Mouse (Mus musculus): Measurements from ENCODE around the gene Myocd.

The Myocd gene

DNA sequence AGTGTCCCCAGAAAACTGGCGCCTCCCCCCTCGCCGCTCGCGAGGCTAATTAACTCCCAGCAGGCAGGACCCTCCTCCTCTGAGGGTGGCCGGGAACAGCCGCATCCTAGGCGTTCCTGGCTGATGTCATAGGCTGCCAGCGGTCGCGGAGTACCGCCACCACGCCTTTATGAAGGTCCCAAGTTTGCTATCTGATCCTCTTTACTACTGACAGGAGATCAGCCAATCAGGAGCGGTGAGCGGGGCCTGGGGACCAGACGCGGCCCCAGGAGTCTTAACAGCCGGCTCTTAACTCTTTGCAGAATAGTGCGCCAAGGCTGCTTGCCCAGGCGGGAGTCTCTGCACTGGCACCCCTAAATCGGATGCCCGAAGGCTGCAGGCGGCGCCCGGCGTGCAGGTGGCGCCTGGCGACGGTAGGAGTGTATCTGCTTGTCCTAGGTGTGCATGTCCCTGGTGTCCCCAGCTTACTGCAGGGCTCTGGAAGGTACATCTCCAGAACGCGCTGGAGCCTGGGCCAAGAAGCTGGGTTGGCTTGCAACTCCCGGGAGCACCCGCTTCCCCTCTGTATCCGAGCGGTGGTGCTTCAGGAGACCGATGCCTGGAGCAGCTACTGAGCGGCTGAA lies at the start of gene Myocd:
Gene Myocd, minus strand, starts transcription at position 139 of the 623 bp plus-strand sequence.
- DNase-seq, result no peak

DNA sequence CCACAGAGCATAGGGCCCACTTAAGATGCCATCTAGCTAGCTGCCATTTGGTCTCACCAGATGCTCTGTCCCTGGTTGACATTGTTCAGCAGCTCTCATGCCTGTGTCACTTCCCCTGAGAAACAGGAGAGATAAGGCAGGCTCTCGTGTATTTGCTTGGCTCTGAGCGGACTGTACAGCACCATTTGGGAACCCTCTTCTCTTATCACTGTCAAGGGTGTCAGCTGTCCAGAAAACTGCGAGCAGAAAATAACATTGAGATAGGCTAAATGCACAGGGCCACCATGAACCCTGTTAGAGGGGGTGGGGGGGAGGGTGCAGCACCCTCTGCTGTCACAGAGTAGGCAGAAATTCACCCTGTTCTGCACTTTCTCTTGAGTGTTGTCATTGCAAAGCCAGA lies 34.0 kb upstream of the Myocd start:
- no peak for DNase-seq

GRCm38 (mm10) chr11:65294128-65294833 lies 24.5 kb upstream of the Myocd start:
- no peak for DNase-seq

DNA sequence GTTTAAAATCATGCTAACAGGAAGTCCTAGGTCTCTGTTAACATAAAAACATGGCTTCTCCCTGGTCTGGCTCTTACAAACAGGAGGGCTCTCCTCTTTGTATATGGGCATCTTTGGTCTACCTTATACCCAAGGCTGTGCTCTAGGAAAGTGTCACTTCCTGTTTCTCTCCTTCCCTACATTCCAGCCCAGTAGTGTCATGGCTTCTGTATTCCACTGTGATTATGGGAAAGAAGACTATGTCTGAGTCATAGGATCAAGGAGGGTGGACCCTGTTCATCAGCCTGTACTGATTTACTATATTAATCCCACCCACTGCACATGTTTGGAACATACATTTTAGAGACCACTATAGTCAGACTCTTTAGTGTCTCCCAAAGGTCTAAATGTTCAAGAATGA lies 23.2 kb upstream of the Myocd start:
- DNase-seq, result no peak

GRCm38 (mm10) chr11:65287706-65288105 lies 17.9 kb upstream of the Myocd start:
- DNase-seq, result no peak

- DNase-seq, result no peak
These were observed 16.4 kb upstream of the Myocd start for GRCm38 (mm10) chr11:65286211-65286610.

DNA sequence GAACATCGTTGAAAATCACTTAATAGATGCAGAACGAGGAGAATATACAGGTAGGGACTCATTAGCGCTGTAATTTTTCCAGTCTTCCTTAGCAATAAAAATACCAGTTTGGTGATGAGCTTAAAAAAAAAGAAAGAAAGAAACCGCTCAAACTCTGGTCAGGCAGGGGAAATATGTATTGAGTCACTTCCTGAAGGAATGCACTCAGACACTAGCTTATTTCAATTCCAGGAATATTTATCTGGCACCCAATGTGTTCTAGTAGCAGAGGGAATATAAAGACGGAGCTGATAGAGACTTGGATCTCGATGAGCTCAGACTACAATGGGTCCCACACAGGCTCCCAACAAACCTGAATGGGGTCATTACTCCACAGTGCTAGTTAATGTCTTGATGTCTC lies 5.7 kb upstream of the Myocd start:
- no peak for DNase-seq

- DNase-seq, result no peak
These were observed 1.2 kb upstream of the Myocd start for GRCm38 (mm10) chr11:65271000-65271399.

DNA sequence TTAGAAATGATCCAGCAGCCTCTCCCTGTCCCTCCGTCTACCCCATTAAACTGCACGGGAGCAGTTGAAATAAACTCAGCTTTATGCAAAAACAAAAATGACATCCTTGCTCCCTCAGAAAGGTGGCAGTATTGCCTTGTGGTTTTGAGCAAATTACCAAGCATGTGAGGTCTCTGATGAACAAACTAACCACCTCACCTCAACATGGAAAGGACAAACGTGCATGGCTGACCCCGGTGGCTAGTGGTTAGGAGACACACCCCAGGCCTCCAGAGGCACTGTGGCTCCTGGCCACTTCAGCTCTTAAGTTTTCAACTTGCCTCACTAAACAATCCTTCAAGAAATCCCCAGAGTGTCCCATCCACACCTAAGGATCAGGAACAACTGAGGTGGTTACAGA lies 1.5 kb downstream of the Myocd start:
- peak; percentile 33 for DNase-seq

DNA sequence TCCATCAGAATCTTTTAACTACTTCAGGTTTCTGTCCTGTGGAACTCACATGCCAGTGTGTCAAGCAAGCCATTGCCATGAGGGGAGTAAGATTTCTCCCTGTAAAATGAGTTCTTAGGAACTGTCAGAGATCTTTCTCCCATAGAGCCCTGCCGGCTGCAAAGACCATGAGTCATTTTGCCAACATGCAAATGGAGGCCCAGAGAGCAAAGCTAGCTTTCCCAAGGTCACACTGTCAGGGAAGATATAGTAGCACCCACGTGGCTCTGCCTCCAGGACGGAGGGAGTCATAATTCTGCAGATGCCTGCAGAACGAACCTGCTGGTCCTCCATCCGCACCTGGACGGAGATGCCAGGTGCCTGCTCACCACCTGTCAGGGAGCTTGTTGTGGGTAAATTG lies 6.3 kb downstream of the Myocd start:
- no peak for DNase-seq

- DNase-seq, result no peak
These were observed 10.8 kb downstream of the Myocd start for GRCm38 (mm10) chr11:65258997-65259396.

DNA sequence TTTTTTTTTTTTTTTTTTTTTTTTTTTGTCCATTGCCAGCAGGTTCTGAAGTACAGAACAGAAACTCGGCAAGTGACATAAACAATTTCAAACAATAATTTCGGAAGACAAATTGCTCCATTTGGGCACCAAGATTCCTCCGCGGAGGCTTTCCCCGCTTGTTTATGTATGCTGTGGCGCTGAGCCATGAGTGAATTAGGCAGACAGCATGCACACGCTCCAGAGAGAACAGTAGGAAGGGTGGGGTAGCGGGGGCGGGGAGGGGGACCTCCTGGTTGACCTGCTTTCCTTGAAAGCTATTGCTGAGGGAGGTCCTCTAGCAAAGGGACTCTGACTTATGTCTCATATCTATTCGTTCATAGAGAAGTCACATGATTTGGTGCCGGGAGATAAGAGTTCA lies 13.6 kb downstream of the Myocd start:
- no peak for DNase-seq

GRCm38 (mm10) chr11:65255564-65255963 lies 14.2 kb downstream of the Myocd start:
- no peak for DNase-seq

DNA sequence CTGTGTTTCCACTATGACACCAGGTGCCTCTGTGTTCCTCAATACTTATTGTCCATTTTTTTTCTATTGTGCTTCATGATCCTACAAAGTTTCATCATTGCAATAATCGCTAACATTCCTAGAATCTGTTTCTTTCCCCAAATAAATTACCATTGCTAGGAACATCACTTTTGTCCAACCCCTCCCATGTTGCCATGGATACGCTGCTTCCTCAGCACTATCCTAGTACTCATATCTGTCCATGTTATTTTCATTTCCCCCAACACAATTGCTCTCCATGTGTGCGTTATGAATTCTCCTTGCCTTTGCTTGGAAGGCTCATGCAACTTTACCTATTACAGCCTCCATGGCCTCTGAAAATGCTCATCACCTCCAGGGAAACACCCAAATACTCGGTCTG lies 19.4 kb downstream of the Myocd start:
- DNase-seq, result no peak

- no peak for DNase-seq
These were observed 23.3 kb downstream of the Myocd start for GRCm38 (mm10) chr11:65246301-65247054.

GRCm38 (mm10) chr11:65243593-65243992 lies 26.2 kb downstream of the Myocd start:
- DNase-seq, result no peak

- DNase-seq, result no peak
These were observed 29.3 kb downstream of the Myocd start for GRCm38 (mm10) chr11:65240521-65240920.

- DNase-seq, result no peak
These were observed 31.9 kb downstream of the Myocd start for GRCm38 (mm10) chr11:65237896-65238295.

DNA sequence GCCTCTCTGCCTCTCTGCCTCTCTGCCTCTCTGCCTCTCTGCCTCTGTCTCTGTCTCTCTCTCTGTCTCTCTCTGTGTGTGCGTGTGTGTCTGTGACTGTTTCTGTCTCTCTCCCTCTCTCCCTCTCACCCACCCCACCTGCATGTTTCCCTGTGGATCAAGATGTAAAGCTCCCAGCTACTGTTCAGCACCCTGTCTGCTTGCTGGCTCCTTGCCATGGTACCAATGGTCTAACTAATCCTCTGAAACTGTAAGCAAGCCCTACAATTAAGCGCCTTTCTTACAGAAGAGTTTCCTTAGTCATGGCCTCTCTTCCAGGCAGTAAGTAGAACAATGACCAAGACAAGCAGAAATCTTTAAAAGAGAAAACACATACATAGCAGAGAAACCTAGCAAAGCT lies 32.9 kb downstream of the Myocd start:
- DNase-seq, result no peak

GRCm38 (mm10) chr11:65235374-65235773 lies 34.4 kb downstream of the Myocd start:
- DNase-seq, result no peak

GRCm38 (mm10) chr11:65231771-65232170 lies 38.0 kb downstream of the Myocd start:
- DNase-seq, result no peak

- no peak for DNase-seq
These were observed 43.0 kb downstream of the Myocd start for GRCm38 (mm10) chr11:65226766-65227165.

DNA sequence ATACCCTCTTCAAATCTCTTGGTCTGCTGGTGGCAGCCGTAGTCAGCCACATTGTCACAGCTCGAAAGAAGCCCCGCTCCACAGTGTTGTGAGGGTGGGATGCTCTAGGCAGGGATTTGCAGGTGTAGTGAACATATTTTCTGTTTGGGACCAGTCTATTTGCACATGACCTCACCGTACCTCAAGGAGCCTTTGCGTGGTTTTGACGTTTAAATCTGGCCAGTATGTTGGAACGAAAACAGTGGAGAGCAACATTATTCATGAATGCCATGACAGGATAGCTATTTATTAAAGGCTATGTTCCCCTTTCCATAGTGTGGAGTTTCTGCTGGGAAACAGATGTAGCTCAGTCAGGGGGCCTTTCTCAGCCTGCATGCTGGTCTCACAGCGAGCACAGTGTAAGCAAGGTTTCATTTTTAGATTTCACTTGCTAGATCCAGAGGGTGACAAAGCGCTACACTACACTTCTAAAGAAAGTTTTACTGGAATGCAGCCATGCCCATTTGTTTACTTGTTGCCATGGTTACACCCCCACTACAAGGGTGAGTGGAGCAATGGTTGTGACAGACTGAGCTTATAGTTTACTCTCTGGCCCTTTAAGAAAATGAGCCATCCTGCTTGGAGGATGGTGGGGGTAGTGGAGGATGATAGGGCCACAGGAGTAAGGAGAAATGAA lies 54.7 kb downstream of the Myocd start:
- DNase-seq, result peak; percentile 20

DNA sequence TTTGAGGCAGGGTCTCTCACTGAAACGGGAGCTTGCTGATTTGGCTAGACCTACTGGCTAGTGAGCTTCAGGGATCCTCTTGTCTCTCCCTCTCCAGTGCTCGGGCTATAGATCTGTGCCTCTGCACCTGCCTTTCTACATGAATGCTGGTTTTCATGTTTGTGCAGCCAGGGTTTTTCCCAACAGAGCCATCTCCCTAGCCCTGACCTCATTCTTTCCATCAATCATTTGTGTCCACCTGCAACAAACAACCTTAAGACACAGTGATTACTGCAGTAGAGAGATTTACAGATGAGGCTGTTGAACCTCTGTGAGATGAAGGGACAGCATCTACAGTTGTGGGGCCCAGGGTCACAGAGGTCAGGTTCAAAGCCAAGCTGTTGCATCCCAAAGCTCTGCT lies 56.0 kb downstream of the Myocd start:
- DNase-seq, result no peak

Data from kidney, adult 9 months (tissue).